Mouse (Mus musculus) cerebellum, postnatal 25 days (tissue): Measurements from ENCODE around the gene Gm29564.
"Not testable (repeated sequence)": the region's sequence is repeated elsewhere in the genome, so short reads cannot be mapped to it uniquely, and the experiment has no call there.

Experiments used
- DNase-seq, 2 experiments: peaks; one replicate each; pipeline ENCODE4 v3.0.0; 2021; ENCODE audit warnings: mixed read lengths in 2 of 2

Gm29564 gene

DNA sequence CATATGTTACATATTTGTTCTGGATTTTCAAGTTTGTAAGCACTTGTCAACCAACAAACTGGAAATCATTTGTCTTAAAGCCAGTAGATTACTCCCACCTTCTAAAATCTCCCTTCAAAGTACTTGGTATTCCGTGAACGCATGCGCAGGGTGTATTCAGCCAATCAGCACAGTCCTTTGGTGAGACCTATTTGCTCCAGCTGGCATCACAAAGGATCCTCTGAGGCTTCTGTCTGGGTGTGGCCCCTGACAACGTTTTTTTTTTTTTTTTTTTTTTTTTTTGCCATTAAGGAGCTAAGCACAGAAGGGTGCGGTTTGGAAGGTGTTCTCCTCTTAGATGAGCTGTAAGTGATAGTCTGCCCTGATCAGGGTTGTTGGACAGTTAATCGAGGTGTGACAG lies at the start of gene Gm29564:
Gm29564 (plus strand) TSS at position 301 of the 400 bp plus-strand sequence.
- not testable (repeated sequence) for DNase-seq
